Mouse (Mus musculus) CH12.LX (cell line): ENCODE results near the gene C8g. TPM values are rescaled to one million over a fixed set of nuclear protein-coding genes. Genes with fewer than 3 reads are reported as not detected.
A peak's percentile ranks its signal among the peaks of the same experiment; 100 is the strongest.

ENCODE experiments used
- DNase-seq: peaks from one replicate; pipeline ENCODE4 v3.0.0-alpha.2; 2013; ENCODE audit errors: extremely low read depth
- H3K27ac ChIP-seq: 2 replicates; pipeline ENCODE4 v1.5.1; 2012; ENCODE audit warnings: low read depth, mild to moderate bottlenecking, control low read depth, moderate library complexity; ENCODE audit not compliant: insufficient read depth
- H3K27me3 ChIP-seq: replicated peaks from 2 replicates; pipeline ENCODE3; 2012; ENCODE audit warnings: inconsistent platforms
- H3K36me3 ChIP-seq, 2 experiments: replicated peaks in 1 of 2; 2 replicates each; pipeline versions ENCODE3 to v1.6.1; 2012; ENCODE audit warnings: inconsistent platforms in 1 of 2, low read length in 1 of 2, mild to moderate bottlenecking in 1 of 2, mixed read lengths in 1 of 2, moderate library complexity in 1 of 2; ENCODE audit not compliant: control insufficient read depth in 1 of 2, insufficient read depth in 1 of 2
- H3K4me1 ChIP-seq, 2 experiments: 2 replicates each; pipeline ENCODE4 v1.6.1; 2012; ENCODE audit warnings: inconsistent platforms in 1 of 2, moderate library complexity in 1 of 2; ENCODE audit not compliant: insufficient read depth in 2 of 2, control insufficient read depth in 1 of 2
- H3K4me2 ChIP-seq: 2 replicates; pipeline ENCODE4 v1.6.1; 2012; ENCODE audit warnings: low read depth, mild to moderate bottlenecking, control low read depth; ENCODE audit not compliant: poor library complexity, insufficient read depth, severe bottlenecking
- H3K4me3 ChIP-seq, 3 experiments: fragments of 150-350 bp in 1 of 3; sonication (generic) in 1 of 3; replicated peaks in 1 of 3; 2 replicates each; pipeline versions ENCODE3 to v1.5.1; 2011 to 2012; ENCODE audit warnings: low read depth in 2 of 3, low read length in 2 of 3, mild to moderate bottlenecking in 2 of 3, moderate library complexity in 2 of 3, control low read depth in 1 of 3, improper control_type of control experiment in 1 of 3, inconsistent platforms in 1 of 3, mixed read lengths in 1 of 3; ENCODE audit not compliant: poor library complexity in 1 of 3
- H3K79me2 ChIP-seq: replicated peaks from 2 replicates; pipeline ENCODE4 v1.6.1; 2012; ENCODE audit warnings: mild to moderate bottlenecking, moderate library complexity; ENCODE audit not compliant: control insufficient read depth, poor library complexity, insufficient read depth, severe bottlenecking; ENCODE audit errors: extremely low read depth
- H3K9ac ChIP-seq: 2 replicates; pipeline ENCODE4 v1.6.1; 2012; ENCODE audit warnings: low read depth, mild to moderate bottlenecking, control low read depth, moderate library complexity; ENCODE audit not compliant: insufficient read depth
- H3K9me3 ChIP-seq: replicated peaks from 2 replicates; pipeline ENCODE3; 2012; ENCODE audit warnings: low read length, inconsistent platforms, mixed read lengths
- BHLHE40 ChIP-seq: IDR thresholded peaks from 2 replicates; pipeline ENCODE4 v1.6.1; 2011; ENCODE audit warnings: mild to moderate bottlenecking, low read depth, low read length, improper control_type of control experiment
- CHD2 ChIP-seq: IDR thresholded peaks from 2 replicates; pipeline ENCODE4 v1.6.1; 2011; ENCODE audit warnings: low read length, improper control_type of control experiment
- E2F4 ChIP-seq: IDR thresholded peaks from 2 replicates; pipeline ENCODE4 v1.6.1; 2011; ENCODE audit warnings: low read depth, low read length, improper control_type of control experiment; ENCODE audit not compliant: insufficient replicate concordance
- ELF1 ChIP-seq: IDR thresholded peaks from 2 replicates; pipeline ENCODE4 v1.6.1; 2014; ENCODE audit warnings: low read depth, mild to moderate bottlenecking, inconsistent platforms, low read length, improper control_type of control experiment
- ETS1 ChIP-seq: conservative IDR thresholded peaks from 2 replicates; pipeline ENCODE4 v1.6.1; 2012; ENCODE audit warnings: low read depth, mild to moderate bottlenecking, inconsistent platforms, low read length, improper control_type of control experiment, moderate library complexity
- GABPA ChIP-seq: IDR thresholded peaks from 2 replicates; pipeline ENCODE4 v1.6.1; 2012; ENCODE audit warnings: low read depth, low read length, improper control_type of control experiment, inconsistent platforms; ENCODE audit not compliant: insufficient replicate concordance
- HCFC1 ChIP-seq: IDR thresholded peaks from 2 replicates; pipeline ENCODE4 v1.6.1; 2012; ENCODE audit warnings: low read depth, mild to moderate bottlenecking, inconsistent platforms, low read length, improper control_type of control experiment
- JUN ChIP-seq: IDR thresholded peaks from 2 replicates; pipeline ENCODE4 v1.6.1; 2011; ENCODE audit warnings: low read depth, mild to moderate bottlenecking, low read length, improper control_type of control experiment, moderate library complexity; ENCODE audit not compliant: insufficient read depth
- MAFK ChIP-seq: IDR thresholded peaks from 2 replicates; pipeline ENCODE4 v1.6.1; 2011; ENCODE audit warnings: low read length, improper control_type of control experiment; ENCODE audit not compliant: insufficient replicate concordance
- MAX ChIP-seq: IDR thresholded peaks from 2 replicates; pipeline ENCODE4 v1.6.1; 2011; ENCODE audit warnings: low read length, improper control_type of control experiment
- MAZ ChIP-seq: IDR thresholded peaks from 2 replicates; pipeline ENCODE4 v1.6.1; 2012; ENCODE audit warnings: low read depth, mild to moderate bottlenecking, inconsistent platforms, low read length, improper control_type of control experiment, moderate library complexity
- MEF2A ChIP-seq: IDR thresholded peaks from 2 replicates; pipeline ENCODE4 v1.6.1; 2014; ENCODE audit warnings: low read depth, mild to moderate bottlenecking, inconsistent platforms, low read length, improper control_type of control experiment, borderline replicate concordance
- MXI1 ChIP-seq: IDR thresholded peaks from 2 replicates; pipeline ENCODE4 v1.6.1; 2011; ENCODE audit warnings: mild to moderate bottlenecking, low read depth, low read length, improper control_type of control experiment
- NELFE ChIP-seq: IDR thresholded peaks from 2 replicates; pipeline ENCODE4 v1.6.1; 2011; ENCODE audit warnings: low read depth, low read length, improper control_type of control experiment
- NRF1 ChIP-seq: IDR thresholded peaks from 2 replicates; pipeline ENCODE4 v1.6.1; 2014; ENCODE audit warnings: low read depth, mild to moderate bottlenecking, inconsistent platforms, low read length, improper control_type of control experiment, moderate library complexity
- PAX5 ChIP-seq: IDR thresholded peaks from 2 replicates; pipeline ENCODE4 v1.6.1; 2012; ENCODE audit warnings: low read length, inconsistent platforms, mixed read lengths
- POLR2A ChIP-seq: IDR thresholded peaks from 2 replicates; pipeline ENCODE4 v1.6.1; 2011; ENCODE audit warnings: low read depth, mild to moderate bottlenecking, improper control_type of control experiment, low read length
- RAD21 ChIP-seq: IDR thresholded peaks from 2 replicates; pipeline ENCODE4 v1.6.1; 2011; ENCODE audit warnings: low read depth, mild to moderate bottlenecking, low read length, improper control_type of control experiment, moderate library complexity
- RCOR1 ChIP-seq: conservative IDR thresholded peaks from 2 replicates; pipeline ENCODE4 v1.6.1; 2012; ENCODE audit warnings: low read depth, mild to moderate bottlenecking, inconsistent platforms, low read length, improper control_type of control experiment
- SIN3A ChIP-seq: IDR thresholded peaks from 2 replicates; pipeline ENCODE4 v1.6.1; 2012; ENCODE audit warnings: low read length, improper control_type of control experiment, inconsistent platforms
- SMC3 ChIP-seq: IDR thresholded peaks from 2 replicates; pipeline ENCODE4 v1.6.1; 2011; ENCODE audit warnings: low read depth, low read length, improper control_type of control experiment
- TBP ChIP-seq: conservative IDR thresholded peaks from 2 replicates; pipeline ENCODE4 v1.6.1; 2011; ENCODE audit warnings: low read depth, low read length, improper control_type of control experiment
- TCF12 ChIP-seq: IDR thresholded peaks from 2 replicates; pipeline ENCODE4 v1.6.1; 2014; ENCODE audit warnings: low read depth, mild to moderate bottlenecking, inconsistent platforms, low read length, improper control_type of control experiment
- USF1 ChIP-seq: IDR thresholded peaks from 2 replicates; pipeline ENCODE4 v1.6.1; 2014; ENCODE audit warnings: low read depth, mild to moderate bottlenecking, inconsistent platforms, low read length, improper control_type of control experiment
- ZMIZ1 ChIP-seq: IDR thresholded peaks from 2 replicates; pipeline ENCODE4 v1.6.1; 2012; ENCODE audit warnings: low read depth, mild to moderate bottlenecking, inconsistent platforms, low read length, improper control_type of control experiment
- dilution Hi-C: fragments of 300-500 bp; cut with MboI; formaldehyde crosslinking; loops from 2 replicates; pipeline ENCODE4 v1.14.3; 2020; ENCODE audit warnings: low sequenced_read_pairs; ENCODE audit not compliant: extremely low pct_unique_long_range_greater_than_20kb, extremely low pct_ligation_motif_present
- in situ Hi-C: fragments of 300-500 bp; cut with MboI; formaldehyde crosslinking; loops from 3 replicates; pipeline ENCODE4 v1.14.3; 2019; ENCODE audit warnings: low sequenced_read_pairs, low pct_ligation_motif_present, low pct_unique_long_range_greater_than_20kb, mixed read lengths
- polyA plus RNA-seq: library from polyadenylated mRNA; unstranded; fragments of >175 nt; gene quantifications from 2 replicates; pipeline ENCODE4 v1.2.1, GENCODE M21; 2012; ENCODE audit warnings: low read depth; ENCODE audit not compliant: insufficient read length
- total RNA-seq, 2 experiments: library from RNA; depleted of rRNA; stranded (reverse); fragments of 300-350 nt in 1 of 2; fragments of >200 nt in 1 of 2; gene quantifications; 2 replicates each; pipeline ENCODE4 v1.2.3; 2012 to 2014

Gene C8g
- total and polyA plus RNA-seq, 3 experiments: 1.2 to 2.7 (median 1.7) TPM

DNA sequence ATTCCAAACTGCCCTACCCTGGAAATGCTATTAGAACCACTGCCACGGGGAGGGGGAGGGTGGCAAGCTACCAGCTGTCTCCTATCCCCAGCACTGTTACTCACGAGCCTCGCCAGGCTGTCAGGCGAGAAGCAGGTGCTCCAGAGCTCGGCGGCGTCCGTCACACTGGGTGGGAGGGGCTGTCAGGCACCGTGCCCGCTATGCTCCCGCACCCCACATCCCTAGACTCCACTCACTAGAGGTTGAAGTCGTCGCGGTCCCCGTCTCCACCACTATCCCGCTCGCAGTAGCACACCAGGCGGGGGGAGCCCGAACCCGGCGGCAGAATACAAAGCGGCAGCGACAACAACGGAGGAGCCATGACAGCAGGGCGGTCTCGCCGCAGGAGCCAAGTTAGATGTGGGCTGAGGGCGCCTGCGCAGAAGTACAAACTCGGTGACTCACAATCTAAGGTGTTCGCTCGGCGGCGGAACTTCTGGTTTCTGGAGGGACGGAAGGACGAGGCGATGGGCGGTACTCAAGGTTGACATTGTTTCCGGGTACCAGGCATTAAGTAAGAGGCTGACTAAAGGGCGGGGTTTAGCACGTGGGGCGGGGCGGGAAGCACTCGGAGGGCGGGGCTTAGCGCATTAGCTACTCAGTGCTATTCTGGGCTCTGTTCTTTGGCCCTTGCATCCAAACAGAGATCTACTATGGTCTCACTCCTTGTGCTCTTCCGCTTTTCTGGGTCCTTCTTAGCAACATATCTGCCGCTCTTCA, 40.8 kb downstream of the C8g start, which contains the start of gene Paxx:
Gene Paxx, minus strand, starts transcription at position 544 of the 759 bp plus-strand sequence.
- peak within 1 kb of the TSS; percentile 77 for H3K4me2 ChIP-seq
- peak within 1 kb of the TSS; percentile 70 for H3K27ac ChIP-seq
- no peaks in the 10 kb centered on the region for H3K9me3 ChIP-seq
- H3K9ac ChIP-seq: peak within 1 kb of the TSS; percentile 47
- no peaks in the 10 kb centered on the region for H3K27me3 ChIP-seq
- peak; percentile 100 for DNase-seq
- peaks cover 2% of the 10 kb centered on the region; the same call in 1 of the 2 replicates for H3K79me2 ChIP-seq
- in situ Hi-C loops (no loop called here), dilution Hi-C loops (no loop called here)
- peaks cover 11 to 27% of the 10 kb centered on the region in 2 experiments for H3K36me3 ChIP-seq
- H3K4me1 ChIP-seq: peaks cover 27 to 43% of the 10 kb centered on the region in 2 experiments
- peak within 1 kb of the TSS; percentile 68 to 90 (median 74) for H3K4me3 ChIP-seq
- TF ChIP-seq MXI1 (peak; percentile 84), MAZ (0 out of 2 replicates have a peak, but pooled peaks have one; percentile 32), ETS1 (no peak; the same call in 1 of the 2 replicates), ELF1 (peak; percentile 91), HCFC1 (peak; percentile 74), NRF1 (peak; percentile 84), E2F4 (peak; percentile 20; the same call in 1 of the 2 replicates), POLR2A (peak; percentile 87), MAFK (no peak), RAD21 (no peak), TCF12 (peak; percentile 44; the same call in 1 of the 2 replicates), PAX5 (no peak), TBP (peak; percentile 76), SIN3A (peak; percentile 80; the same call in 1 of the 2 replicates), GABPA (no peak), CHD2 (no peak), ZMIZ1 (no peak; the same call in 1 of the 2 replicates), SMC3 (no peak), JUN (no peak), USF1 (peak; percentile 20; the same call in 1 of the 2 replicates), MAX (peak; percentile 7), MEF2A (peak; percentile 58; the same call in 1 of the 2 replicates), RCOR1 (no peak), NELFE (peak; percentile 81), BHLHE40 (peak; percentile 91)
